Mouse (Mus musculus) thymus, adult 2 months (tissue): ENCODE measurements around the gene Nrarp.

Source experiments
- CTCF ChIP-seq: fragments of 200-500 bp; IDR thresholded peaks from 2 replicates; pipeline ENCODE4 v1.5.1; 2012; ENCODE audit warnings: mild to moderate bottlenecking, control low read depth, low read length, moderate library complexity, borderline replicate concordance; ENCODE audit not compliant: control insufficient read depth, poor library complexity, insufficient read depth; ENCODE audit errors: extremely low read depth
- POLR2A ChIP-seq: fragments of 200-500 bp; IDR thresholded peaks from 2 replicates; pipeline ENCODE4 v1.6.1; 2012; ENCODE audit warnings: mild to moderate bottlenecking, low read length, control low read depth, moderate library complexity; ENCODE audit not compliant: control insufficient read depth, poor library complexity, insufficient read depth; ENCODE audit errors: extremely low read depth

GRCm38 (mm10) chr2:25167919-25168664 lies 12.5 kb upstream of the Nrarp start:
- TF ChIP-seq CTCF = 0 out of 2 replicates have a peak, but pooled peaks have one; percentile 37
- no peak for TF ChIP-seq POLR2A
